Comparison of ENCODE assay signal across 27 mouse cellular contexts in the genomic region with DNA sequence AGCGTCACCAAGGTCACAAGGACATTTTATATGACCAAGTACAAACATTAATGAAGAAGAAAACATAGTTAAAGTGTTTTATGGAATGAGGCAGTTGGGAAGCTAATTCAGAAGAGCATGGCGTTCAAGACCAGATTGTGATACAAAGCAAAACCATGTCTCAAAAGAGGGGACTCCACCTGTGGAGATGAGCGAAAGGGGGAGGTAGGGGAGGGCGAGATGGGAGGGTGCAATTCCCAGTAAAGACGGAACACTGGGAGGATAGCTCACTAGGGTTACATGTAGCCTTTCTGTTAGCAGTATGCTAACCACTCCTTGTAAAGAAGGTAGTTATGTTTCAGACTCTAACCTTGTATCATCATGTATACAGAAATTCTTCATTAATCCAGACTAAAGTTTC. TPM values are rescaled to one million over a fixed set of nuclear protein-coding genes. Genes with fewer than 3 reads are reported as not detected.
DNase-seq lines count a peak whose midpoint lies in the region; ATAC-seq and TF ChIP-seq lines count a peak whose summit lies in the region.
"Had no signal": no experiment of that assay in that cellular context is flagged by ENCODE, and none has a peak within 500 bp of the region (broad histone marks: within the 10 kb centered on the region; RNA-seq: fewer than 3 reads in every experiment).

No protein-coding gene starts in this region.

- H3K27ac ChIP-seq in embryonic facial prominence, embryonic 14.5 days (replicated peaks; ENCODE audit: low read depth, low read length) = no peak overlapping the region
- H3K27ac ChIP-seq in embryonic facial prominence, embryonic 10.5 days (replicated peaks) = no peak overlapping the region
- H3K27ac ChIP-seq in limb, embryonic 14.5 days (replicated peaks; ENCODE audit: low read depth, low read length) = no peak overlapping the region
- no peak overlapping the region for H3K27ac ChIP-seq in limb, embryonic 10.5 days
- H3K27ac ChIP-seq: embryonic facial prominence, embryonic 12.5 days; embryonic facial prominence, embryonic 15.5 days; forebrain, embryonic 10.5 days; forebrain, embryonic 12.5 days had no signal

- H3K9me3 ChIP-seq in embryonic facial prominence, embryonic 14.5 days (ENCODE audit: control insufficient read depth, low read length) = no peaks in the 10 kb centered on the region
- no peaks in the 10 kb centered on the region for H3K9me3 ChIP-seq in embryonic facial prominence, embryonic 10.5 days
- H3K9me3 ChIP-seq in limb, embryonic 14.5 days (ENCODE audit: control insufficient read depth, low read length) = no peaks in the 10 kb centered on the region
- no peaks in the 10 kb centered on the region for H3K9me3 ChIP-seq in limb, embryonic 10.5 days (replicated peaks)
- H3K9me3 ChIP-seq: embryonic facial prominence, embryonic 12.5 days; embryonic facial prominence, embryonic 15.5 days; forebrain, embryonic 10.5 days; forebrain, embryonic 12.5 days; G1E had no signal

- H3K27me3 ChIP-seq in embryonic facial prominence, embryonic 14.5 days (replicated peaks; ENCODE audit: control insufficient read depth, insufficient read depth, low read length) = no peaks in the 10 kb centered on the region
- no peaks in the 10 kb centered on the region for H3K27me3 ChIP-seq in embryonic facial prominence, embryonic 10.5 days (replicated peaks; ENCODE audit: low read depth, poor library complexity, severe bottlenecking)
- no peaks in the 10 kb centered on the region for H3K27me3 ChIP-seq in limb, embryonic 14.5 days (ENCODE audit: control insufficient read depth, insufficient read depth, low read length)
- no peaks in the 10 kb centered on the region for H3K27me3 ChIP-seq in limb, embryonic 10.5 days (ENCODE audit: low read depth, poor library complexity, severe bottlenecking)
- H3K27me3 ChIP-seq: CH12.LX; embryonic facial prominence, embryonic 12.5 days; embryonic facial prominence, embryonic 15.5 days; forebrain, embryonic 12.5 days had no signal

- 86% methylated on average over 5 of the region's 5 CpGs for WGBS in embryonic facial prominence, embryonic 14.5 days
- WGBS in embryonic facial prominence, embryonic 10.5 days = 85% methylated on average over 5 of the region's 5 CpGs
- 75% methylated on average over 5 of the region's 5 CpGs for WGBS in limb, embryonic 14.5 days
- 87% methylated on average over 5 of the region's 5 CpGs for WGBS in limb, embryonic 10.5 days

- H3K4me3 ChIP-seq in embryonic facial prominence, embryonic 14.5 days (ENCODE audit: low read depth, low read length) = 0 out of 2 replicates have a peak overlapping the region, but pooled peaks have one; percentile 14
- H3K4me3 ChIP-seq in embryonic facial prominence, embryonic 10.5 days = no peak overlapping the region
- H3K4me3 ChIP-seq in limb, embryonic 14.5 days (replicated peaks; ENCODE audit: low read length) = 0 out of 2 replicates have a peak overlapping the region, but pooled peaks have one; percentile 9
- no peak overlapping the region for H3K4me3 ChIP-seq in limb, embryonic 10.5 days
- H3K4me3 ChIP-seq: embryonic facial prominence, embryonic 12.5 days; erythroblast, embryonic 14.5 days; forebrain, embryonic 10.5 days; forebrain, embryonic 12.5 days had no signal

- no peak overlapping the region for H3K9ac ChIP-seq in embryonic facial prominence, embryonic 14.5 days (ENCODE audit: low read depth, low read length)
- H3K9ac ChIP-seq in limb, embryonic 14.5 days (ENCODE audit: low read depth, low read length, severe bottlenecking) = no peak overlapping the region
- H3K9ac ChIP-seq: embryonic facial prominence, embryonic 12.5 days; embryonic facial prominence, embryonic 15.5 days; forebrain, embryonic 12.5 days had no signal

- no peak for DNase-seq in embryonic facial prominence, embryonic 14.5 days (ENCODE audit: low spot score)
- DNase-seq in embryonic facial prominence, embryonic 10.5 days (ENCODE audit: low spot score) = no peak
- DNase-seq in limb, embryonic 14.5 days (ENCODE audit: low spot score) = no peak
- DNase-seq in limb, embryonic 10.5 days (ENCODE audit: low spot score) = no peak
- DNase-seq in kidney, postnatal 10 days = no peak
- DNase-seq: adrenal gland, adult 2 months; adrenal gland, postnatal 10 days; adrenal gland, postnatal 25 days; B cell, adult 2 months; cerebellum, adult 11 months; cerebellum, adult 18-20 months; cerebellum, adult 8-10 months; cerebellum, adult 9-11 months; cerebellum, postnatal 14 days; cerebellum, postnatal 36 days; embryo, embryonic 11 days had no signal

- no peaks in the 10 kb centered on the region for H3K4me1 ChIP-seq in embryonic facial prominence, embryonic 14.5 days (ENCODE audit: control insufficient read depth, insufficient read depth, low read length)
- 0 out of 2 replicates have a peak, but pooled peaks cover 5% of the 10 kb centered on the region for H3K4me1 ChIP-seq in embryonic facial prominence, embryonic 10.5 days
- no peaks in the 10 kb centered on the region for H3K4me1 ChIP-seq in limb, embryonic 14.5 days (ENCODE audit: control insufficient read depth, insufficient read depth, low read length)
- no peaks in the 10 kb centered on the region for H3K4me1 ChIP-seq in limb, embryonic 10.5 days
- H3K4me1 ChIP-seq: embryonic facial prominence, embryonic 12.5 days; embryonic facial prominence, embryonic 15.5 days; forebrain, embryonic 12.5 days had no signal

- H3K4me2 ChIP-seq in embryonic facial prominence, embryonic 14.5 days (ENCODE audit: low read depth, low read length) = no peak overlapping the region
- H3K4me2 ChIP-seq in limb, embryonic 14.5 days (replicated peaks; ENCODE audit: low read depth, low read length, severe bottlenecking) = no peak overlapping the region
- H3K4me2 ChIP-seq: embryonic facial prominence, embryonic 12.5 days; embryonic facial prominence, embryonic 15.5 days; forebrain, embryonic 12.5 days had no signal

- ATAC-seq in embryonic facial prominence, embryonic 14.5 days (ENCODE audit: low read depth) = no peak
- no peak for ATAC-seq in limb, embryonic 14.5 days (ENCODE audit: low FRiP score, low read depth)
- ATAC-seq: CD4-positive, CD25-positive, alpha-beta regulatory T cell, adult 4 months; forebrain, embryonic 14.5 days; forebrain, embryonic 16.5 days had no signal

- TF ChIP-seq POLR2A in limb, embryonic 14.5 days (IDR thresholded peaks at IDR 0.05; ENCODE audit: borderline replicate concordance, extremely low read depth, insufficient read depth, insufficient read length) = no peak

- no peaks in the 10 kb centered on the region for H3K36me3 ChIP-seq in embryonic facial prominence, embryonic 14.5 days (ENCODE audit: control insufficient read depth, insufficient read depth, low read length)
- H3K36me3 ChIP-seq in embryonic facial prominence, embryonic 10.5 days (replicated peaks) = no peaks in the 10 kb centered on the region
- no peaks in the 10 kb centered on the region for H3K36me3 ChIP-seq in limb, embryonic 14.5 days (ENCODE audit: control insufficient read depth, insufficient read depth, low read length)
- no peaks in the 10 kb centered on the region for H3K36me3 ChIP-seq in limb, embryonic 10.5 days
- H3K36me3 ChIP-seq: embryonic facial prominence, embryonic 12.5 days; embryonic facial prominence, embryonic 15.5 days; forebrain, embryonic 10.5 days; forebrain, embryonic 12.5 days; G1E had no signal

RNA-seq across cellular contexts. Expression of gene Pkhd1, which starts 55.1 kb away (rescaled TPM):
- 0.20 and 0.38 TPM in 2 replicates for polyA plus RNA-seq in embryonic facial prominence, embryonic 14.5 days (2014; fragmentation: Nextera tagmentation; extraction: Ambion mirVana)
- polyA plus RNA-seq in embryonic facial prominence, embryonic 10.5 days (2016; fragmentation: Nextera tagmentation; extraction: Ambion mirVana) = 0.01 TPM in 2 replicates
- 0.24 and 0.25 TPM in 2 replicates for polyA plus RNA-seq in limb, embryonic 14.5 days (2012; rRNA removed)
- 0.12 and 0.32 TPM in 2 replicates for polyA plus RNA-seq in limb, embryonic 14.5 days (2014; fragmentation: Nextera tagmentation; extraction: Ambion mirVana)
- polyA plus RNA-seq in limb, embryonic 10.5 days (2016; fragmentation: Nextera tagmentation; extraction: Ambion mirVana) = 0.04 TPM in 1 of 2 replicates, not detected in the other
- polyA plus RNA-seq: adrenal gland, adult 2 months; CD4-positive, CD25-positive, alpha-beta regulatory T cell, adult 4 months; embryonic facial prominence, embryonic 12.5 days; erythroblast, embryonic 14.5 days; forebrain, embryonic 10.5 days; forebrain, embryonic 14.5 days; G1E had no signal

RNA-seq across cellular contexts. Expression of gene Il17a, which starts 57.8 kb away (rescaled TPM):
- not detected in 2 replicates for polyA plus RNA-seq in embryonic facial prominence, embryonic 14.5 days (2014; fragmentation: Nextera tagmentation; extraction: Ambion mirVana)
- polyA plus RNA-seq in embryonic facial prominence, embryonic 10.5 days (2016; fragmentation: Nextera tagmentation; extraction: Ambion mirVana) = not detected in 2 replicates
- polyA plus RNA-seq in limb, embryonic 14.5 days (2012; rRNA removed) = not detected in 2 replicates
- not detected in 2 replicates for polyA plus RNA-seq in limb, embryonic 14.5 days (2014; fragmentation: Nextera tagmentation; extraction: Ambion mirVana)
- polyA plus RNA-seq in limb, embryonic 10.5 days (2016; fragmentation: Nextera tagmentation; extraction: Ambion mirVana) = not detected in 2 replicates
- polyA plus RNA-seq: adrenal gland, adult 2 months; brain, embryonic 14.5 days; CD4-positive, CD25-positive, alpha-beta regulatory T cell, adult 4 months; embryonic facial prominence, embryonic 12.5 days; embryonic facial prominence, embryonic 15.5 days; erythroblast, embryonic 14.5 days; forebrain, embryonic 10.5 days; forebrain, embryonic 12.5 days; forebrain, embryonic 14.5 days; forebrain, embryonic 16.5 days; G1E had no signal

Comparison
In these comparisons a context has a peak if more than half of its experiments do, and no peak if none do; other contexts are left out.
1. H3K4me3 ChIP-seq: peak in embryonic facial prominence, embryonic 14.5 days (single experiment) and limb, embryonic 14.5 days (single experiment); none in embryonic facial prominence, embryonic 10.5 days (single experiment) and limb, embryonic 10.5 days (single experiment).